Mouse (Mus musculus): ENCODE data around the gene Pxmp4. TPM values are rescaled to one million over a fixed set of nuclear protein-coding genes. Genes with fewer than 3 reads are reported as not detected.
A peak's percentile ranks its signal among the peaks of the same experiment; 100 is the strongest.

The Pxmp4 gene
- 10 to 100 TPM; 29.8 to 34.2 TPM for total RNA-seq (2021)
- long read RNA-seq, experiment 1, transcript Pxmp4-201 (4 exons, 2,789 nt): major isoform, 32 of 36 reads
- long read RNA-seq, experiment 1, partial matches to known transcripts: 0 of 36 reads
- long read RNA-seq, experiment 1, other reads (novel, unspliced or antisense): 3 of 36 reads
- long read RNA-seq, experiment 2, transcript Pxmp4-201 (4 exons, 2,789 nt): major isoform, 26 of 46 reads
- long read RNA-seq, experiment 2, partial matches to known transcripts: 8 of 46 reads
- long read RNA-seq, experiment 2, other reads (novel, unspliced or antisense): 10 of 46 reads

DNA sequence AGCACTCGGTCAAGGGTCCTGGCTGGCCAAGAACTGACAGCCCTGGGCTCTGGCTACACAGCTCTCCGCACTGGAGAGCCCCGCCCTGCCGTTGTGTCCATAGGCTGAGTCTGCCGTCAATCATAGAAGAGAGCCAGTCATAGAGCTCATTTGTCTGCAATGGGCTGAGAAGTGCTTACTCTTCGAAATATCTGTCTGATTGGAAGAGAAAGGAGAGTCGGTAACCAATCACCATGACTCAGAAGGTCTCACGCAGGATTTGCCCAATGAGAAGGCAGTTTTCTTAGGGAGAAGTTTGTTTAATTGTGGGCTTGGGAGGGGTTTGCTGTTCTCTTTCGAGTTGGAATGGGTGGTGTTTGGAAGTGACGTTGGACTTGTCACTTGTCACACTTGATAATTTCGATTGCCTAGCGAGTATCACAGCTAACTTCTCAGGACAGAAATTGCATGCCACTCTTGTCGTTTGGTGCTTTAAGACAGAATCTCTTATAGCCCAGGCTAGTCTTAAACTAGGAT, at the start of gene Pxmp4:
TSS of gene Pxmp4 (minus strand) at position 71 of the 516 bp plus-strand sequence.
- peak; percentile 90 to 96 for DNase-seq (ENCODE audit: low spot score in 2 of 2)

GRCm38 (mm10) chr2:154651363-154651762, 47.9 kb upstream of the Pxmp4 start, which contains the start of gene Chmp4b:
Gene Chmp4b, plus strand, starts transcription at chr2:154651705.
- DNase-seq (ENCODE audit: low spot score in 2 of 2): no peak

DNA sequence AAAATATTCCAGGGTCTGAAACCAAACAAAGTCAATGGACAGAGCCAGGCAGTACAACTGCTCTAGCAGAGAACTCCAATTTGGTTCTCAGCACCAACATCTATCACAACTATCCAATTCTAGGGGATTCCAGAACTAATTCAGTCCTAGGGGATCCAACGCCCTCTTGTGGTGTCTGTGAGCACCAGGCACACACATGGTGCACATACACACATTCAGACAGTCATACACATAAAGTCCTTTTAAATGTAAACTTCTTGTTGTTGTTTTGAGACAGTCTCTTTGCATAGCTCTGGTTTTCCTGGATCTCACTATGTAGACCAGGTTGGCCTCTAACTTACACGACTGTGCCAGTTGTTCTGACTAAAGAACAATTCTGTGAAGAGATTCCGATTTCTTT, 46.9 kb upstream of the Pxmp4 start:
- no peak for DNase-seq (ENCODE audit: low spot score in 2 of 2)

GRCm38 (mm10) chr2:154648086-154648485, 44.6 kb upstream of the Pxmp4 start:
- DNase-seq (ENCODE audit: low spot score in 2 of 2): no peak

GRCm38 (mm10) chr2:154646634-154647033, 43.1 kb upstream of the Pxmp4 start:
- no peak for DNase-seq (ENCODE audit: low spot score in 2 of 2)

DNA sequence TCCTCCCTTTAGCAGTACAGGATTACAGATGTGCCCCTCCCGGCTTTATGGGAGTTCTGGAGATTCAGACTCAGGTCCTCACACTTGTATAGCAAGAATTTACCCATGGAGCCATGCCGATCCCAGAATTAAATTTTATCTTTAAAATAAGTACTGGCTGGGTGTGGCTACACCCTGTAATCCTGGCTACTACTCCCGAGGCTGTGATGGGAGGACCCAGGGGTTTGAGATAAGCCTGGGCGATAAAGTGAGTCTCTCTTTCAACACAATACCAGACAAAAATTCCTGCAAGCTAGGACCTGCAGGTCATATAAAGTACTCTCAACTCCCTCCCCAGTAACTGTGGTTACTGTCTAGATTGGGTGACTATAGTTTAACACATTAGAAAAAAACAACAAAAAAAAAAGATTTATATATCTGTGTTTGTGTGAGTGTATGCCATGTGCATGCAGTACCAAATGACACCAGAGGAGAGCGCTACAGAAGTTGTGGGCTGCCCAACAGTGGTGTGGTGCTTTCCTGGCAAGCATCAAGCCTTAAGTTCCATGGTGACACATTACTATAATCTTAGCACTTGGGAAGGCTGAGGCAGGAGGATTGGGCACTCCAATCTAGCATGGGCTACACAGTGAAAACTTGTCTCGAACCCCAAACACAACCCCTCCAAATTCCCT, 39.3 kb upstream of the Pxmp4 start:
- no peak for DNase-seq (ENCODE audit: low spot score in 2 of 2)

DNA sequence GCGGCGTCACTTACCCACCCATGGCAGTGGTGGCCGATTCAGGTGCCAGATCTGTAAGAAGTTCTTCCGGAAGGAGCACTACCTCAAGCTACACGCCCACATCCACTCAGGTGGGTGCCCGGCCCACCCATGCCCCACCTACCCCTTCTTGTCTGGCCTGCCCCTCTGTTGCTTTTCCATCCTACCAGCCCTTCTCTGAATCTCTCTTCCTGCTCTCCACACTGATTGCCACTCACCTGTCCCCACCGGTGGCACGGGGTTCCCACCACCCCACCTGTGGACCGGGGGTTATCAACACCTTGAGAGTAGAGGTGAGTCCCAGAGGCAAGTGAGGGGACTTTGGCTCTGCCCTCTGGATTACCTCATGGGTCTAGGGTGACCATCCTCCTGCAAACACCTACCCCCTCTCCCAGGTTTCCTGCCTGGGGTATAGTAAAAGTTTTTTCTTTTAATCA, 38.5 kb upstream of the Pxmp4 start:
- no peak for DNase-seq (ENCODE audit: low spot score in 2 of 2)

DNA sequence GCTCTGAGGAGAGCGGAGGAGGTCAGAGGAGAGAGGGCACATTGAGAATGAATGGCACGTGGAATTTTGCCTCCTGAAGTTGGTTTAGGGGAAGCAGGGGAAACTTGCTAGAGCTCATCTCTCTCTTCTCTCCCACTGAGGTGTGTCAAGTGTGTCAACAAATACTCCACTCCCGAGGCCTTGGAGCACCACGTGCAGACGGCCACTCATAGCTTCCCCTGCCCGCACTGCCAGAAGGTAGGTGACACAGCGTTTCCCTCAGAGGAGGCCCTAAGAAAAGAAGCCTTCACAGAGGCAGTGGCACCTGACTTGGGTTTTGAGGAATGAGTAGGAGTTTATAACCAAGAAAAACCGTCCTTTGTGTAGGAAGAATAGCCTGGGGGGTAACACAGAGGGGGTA, 37.7 kb upstream of the Pxmp4 start:
- DNase-seq (ENCODE audit: low spot score in 2 of 2): no peak

DNA sequence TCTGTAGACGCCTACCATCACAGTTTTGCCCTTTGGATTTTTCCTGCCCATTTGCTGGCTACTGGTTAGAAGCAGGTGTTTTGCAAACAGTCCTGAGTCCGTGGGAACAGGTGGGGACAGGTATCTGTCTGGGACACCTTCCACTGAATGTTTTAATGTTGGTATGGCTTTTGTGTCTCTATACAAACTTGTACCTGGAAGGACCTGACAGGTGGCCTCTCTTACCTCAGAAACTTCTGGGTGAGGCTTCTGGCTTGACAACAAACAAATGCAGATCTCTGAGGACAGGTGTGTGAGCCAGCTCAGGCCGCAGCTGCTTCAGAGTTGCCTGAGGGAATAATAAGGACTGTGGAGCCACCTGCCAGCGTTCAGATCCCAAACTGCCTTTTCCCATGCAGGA, 35.6 kb upstream of the Pxmp4 start:
- DNase-seq (ENCODE audit: low spot score in 2 of 2): no peak

GRCm38 (mm10) chr2:154638521-154638920, 35.0 kb upstream of the Pxmp4 start:
- DNase-seq (ENCODE audit: low spot score in 2 of 2): no peak

- no peak for DNase-seq (ENCODE audit: low spot score in 2 of 2)
These were observed 32.3 kb upstream of the Pxmp4 start for GRCm38 (mm10) chr2:154635826-154636225.

DNA sequence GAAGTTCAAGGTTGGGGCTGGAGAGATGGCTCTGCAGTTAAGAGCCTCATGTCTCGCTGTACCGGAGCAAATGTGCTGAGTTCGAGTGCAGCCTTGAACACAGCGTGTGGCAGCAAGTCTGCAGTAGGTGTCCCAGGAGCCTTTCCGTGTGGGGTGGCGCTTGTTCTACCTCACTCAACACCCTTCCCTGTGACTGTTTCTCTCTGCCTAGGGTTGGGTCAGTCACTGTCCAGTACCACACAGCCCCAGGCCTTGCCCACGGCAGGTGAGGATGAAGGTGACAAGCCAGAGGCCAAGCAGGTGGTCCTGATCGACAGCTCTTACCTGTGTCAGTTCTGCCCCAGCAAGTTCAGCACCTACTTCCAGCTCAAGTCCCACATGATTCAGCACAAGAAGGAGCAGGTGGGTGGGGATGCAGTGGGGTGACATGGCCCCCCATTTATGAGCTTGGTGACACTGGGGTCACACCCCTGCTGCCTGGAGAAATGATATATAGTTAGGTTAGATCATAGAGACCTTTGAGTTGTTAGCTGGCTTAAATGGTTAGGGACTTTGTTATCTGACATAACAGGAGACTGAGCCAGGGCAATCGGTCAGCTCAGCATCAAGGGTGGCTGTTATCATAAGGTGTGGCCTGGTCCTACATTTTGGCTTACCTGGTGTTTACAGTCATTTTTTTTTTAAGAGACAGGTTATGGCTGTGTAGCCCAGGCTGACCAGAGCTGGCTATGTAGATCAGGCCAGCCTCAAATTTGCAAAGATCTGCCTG, 30.6 kb upstream of the Pxmp4 start:
- no peak for DNase-seq (ENCODE audit: low spot score in 2 of 2)

GRCm38 (mm10) chr2:154633039-154633742, 29.7 kb upstream of the Pxmp4 start:
- DNase-seq (ENCODE audit: low spot score in 2 of 2): no peak

- no peak for DNase-seq (ENCODE audit: low spot score in 2 of 2)
These were observed 28.8 kb upstream of the Pxmp4 start for GRCm38 (mm10) chr2:154632203-154632780.

GRCm38 (mm10) chr2:154630531-154630930, 27.0 kb upstream of the Pxmp4 start:
- no peak for DNase-seq (ENCODE audit: low spot score in 2 of 2)

DNA sequence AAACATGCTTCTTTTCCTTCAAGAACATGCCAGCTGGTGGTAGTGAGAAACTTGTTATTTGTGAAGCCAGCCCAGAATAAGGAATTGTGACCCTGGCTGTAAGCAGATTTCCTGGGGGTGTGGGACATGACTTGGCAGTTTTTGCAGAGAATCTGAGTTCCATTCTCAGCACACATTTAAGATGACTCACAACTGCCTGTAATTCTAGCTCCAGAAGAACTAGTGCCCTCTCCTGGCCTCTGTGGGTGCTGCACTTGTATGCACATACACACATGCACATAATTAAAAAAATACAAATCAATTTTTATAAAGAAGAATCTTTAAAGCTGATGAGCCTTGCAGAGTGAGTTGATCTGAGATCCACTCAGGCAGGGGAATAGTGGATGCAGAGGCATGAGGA, 20.6 kb upstream of the Pxmp4 start:
- DNase-seq (ENCODE audit: low spot score in 2 of 2): no peak

- DNase-seq (ENCODE audit: low spot score in 2 of 2): no peak
These were observed 18.2 kb upstream of the Pxmp4 start for GRCm38 (mm10) chr2:154621684-154622083.

DNA sequence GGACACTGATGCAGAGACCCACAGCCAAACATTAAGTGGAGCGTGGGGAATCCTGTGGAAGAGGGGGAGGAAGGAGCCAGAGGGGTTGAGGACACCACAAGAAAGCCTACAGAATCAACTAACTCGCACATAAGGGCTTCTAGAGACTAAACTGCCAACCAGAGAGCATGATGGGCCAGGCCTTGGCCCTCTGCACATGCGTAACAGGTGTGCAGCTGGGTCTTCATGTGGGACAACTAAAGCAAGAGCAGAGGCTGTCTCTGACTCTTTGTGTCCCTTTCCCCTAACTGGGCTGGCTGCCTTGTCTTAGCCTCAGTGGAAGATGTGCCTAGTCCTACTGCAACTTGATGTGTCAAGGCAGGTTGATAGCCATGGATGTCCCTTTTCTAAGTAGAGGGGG, 13.6 kb upstream of the Pxmp4 start:
- DNase-seq (ENCODE audit: low spot score in 2 of 2): no peak

GRCm38 (mm10) chr2:154615674-154616073, 12.2 kb upstream of the Pxmp4 start:
- no peak for DNase-seq (ENCODE audit: low spot score in 2 of 2)

DNA sequence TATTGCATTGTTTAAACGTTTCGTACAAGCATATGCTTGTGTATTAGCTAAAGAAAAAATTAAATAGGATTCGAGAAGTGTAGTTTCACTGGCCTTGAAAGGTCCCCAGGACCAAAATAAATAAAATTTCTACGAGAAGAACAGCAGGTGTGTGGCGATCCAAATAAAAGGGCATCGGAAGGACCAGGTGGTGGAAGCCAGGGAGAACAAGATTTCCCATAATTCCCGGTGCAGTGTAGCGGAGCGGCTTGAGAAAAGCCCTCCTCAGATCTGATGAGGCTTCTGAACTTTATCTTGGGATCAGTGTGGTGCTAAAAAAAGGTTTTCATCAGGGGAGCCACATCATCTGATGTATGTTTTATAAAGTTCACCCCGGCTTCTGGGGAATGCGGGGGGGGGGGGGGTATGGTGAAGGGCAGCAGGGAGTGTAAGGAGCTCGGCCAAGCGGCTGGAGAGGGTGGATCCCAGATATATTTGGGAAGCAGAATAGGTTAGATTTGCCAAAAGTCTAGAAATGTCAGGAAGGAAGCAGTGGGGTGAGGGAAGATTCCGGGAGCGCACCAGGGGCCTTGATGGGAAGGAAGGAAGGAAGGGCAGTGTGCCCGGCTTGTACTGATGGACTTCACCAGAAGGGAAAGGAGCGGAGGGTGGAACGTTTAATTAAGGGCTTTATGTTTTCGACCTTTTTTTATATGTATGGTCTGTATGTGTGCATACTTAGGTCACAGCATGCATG, 11.5 kb upstream of the Pxmp4 start:
- no peak for DNase-seq (ENCODE audit: low spot score in 2 of 2)

Data from adrenal gland, postnatal 4 days (tissue).